Mouse (Mus musculus) heart, postnatal 25 days (tissue): ENCODE data around the gene Tssk2. TPM values are rescaled to one million over a fixed set of nuclear protein-coding genes. Genes with fewer than 3 reads are reported as not detected.

Experiments
- DNase-seq: peaks from one replicate; pipeline ENCODE4 v3.0.0; 2022; ENCODE audit warnings: low spot score
- intact Hi-C: fragments of 180-260 bp; cut with DNase I; formaldehyde crosslinking; loops from one replicate; pipeline ENCODE4 v1.15.1; 2025
- total RNA-seq, 2 experiments: library from RNA; stranded (reverse); gene quantifications; 2 replicates each; pipeline ENCODE4 v1.2.3; 2021

Tssk2 gene
- total RNA-seq = not detected

GRCm38 (mm10) chr16:17898462-17898861 lies at the start of gene Tssk2, which contains the start of gene Dgcr2:
TSS of gene Tssk2 (plus strand) at chr16:17898637.
TSS of gene Dgcr2 (minus strand) at chr16:17898562.
- intact Hi-C loops = loop anchor here (10.0 kb wide), 1 partner anchor 726 kb away; the partner anchor contains the start of genes Gm49601, Gp1bb and Sept5
- DNase-seq = no peak

GRCm38 (mm10) chr16:17848928-17849327 lies 49.5 kb upstream of the Tssk2 start:
- no peak for DNase-seq
- intact Hi-C loops = no loop called here

GRCm38 (mm10) chr16:17849486-17849885 lies 49.0 kb upstream of the Tssk2 start:
- intact Hi-C loops = no loop called here

GRCm38 (mm10) chr16:17851331-17851730 lies 47.1 kb upstream of the Tssk2 start:
- DNase-seq = no peak
- intact Hi-C loops = no loop called here

More at GRCm38 (mm10) chr16:17849486-17849885, 49.0 kb upstream of the Tssk2 start:
- DNase-seq = no peak

GRCm38 (mm10) chr16:17851860-17852259 lies 46.6 kb upstream of the Tssk2 start:
- intact Hi-C loops = no loop called here
- DNase-seq = no peak

- intact Hi-C loops = no loop called here
- DNase-seq = no peak
Measured at GRCm38 (mm10) chr16:17853263-17853662, 45.2 kb upstream of the Tssk2 start.

- intact Hi-C loops = loop anchor here (5.0 kb wide), 1 partner anchor 130 kb away; no protein-coding TSS in a partner anchor
- DNase-seq = no peak
Measured at GRCm38 (mm10) chr16:17857157-17857556, 41.3 kb upstream of the Tssk2 start.

GRCm38 (mm10) chr16:17858592-17858991 lies 39.8 kb upstream of the Tssk2 start:
- DNase-seq = no peak
- intact Hi-C loops = loop anchor here (5.0 kb wide), 1 partner anchor 129 kb away; no protein-coding TSS in a partner anchor

- no peak for DNase-seq
- intact Hi-C loops = no loop called here
Measured at GRCm38 (mm10) chr16:17865293-17865692, 33.1 kb upstream of the Tssk2 start.

- no peak for DNase-seq
- intact Hi-C loops = no loop called here
Measured at GRCm38 (mm10) chr16:17865770-17866169, 32.7 kb upstream of the Tssk2 start.

GRCm38 (mm10) chr16:17871248-17871647 lies 27.2 kb upstream of the Tssk2 start:
- no peak for DNase-seq
- intact Hi-C loops = no loop called here

- DNase-seq = no peak
- intact Hi-C loops = no loop called here
Measured at GRCm38 (mm10) chr16:17872995-17873394, 25.4 kb upstream of the Tssk2 start.

GRCm38 (mm10) chr16:17875174-17875573 lies 23.3 kb upstream of the Tssk2 start:
- DNase-seq = no peak
- intact Hi-C loops = no loop called here

- intact Hi-C loops = no loop called here
- DNase-seq = no peak
Measured at GRCm38 (mm10) chr16:17876096-17876495, 22.3 kb upstream of the Tssk2 start.

- intact Hi-C loops = no loop called here
- no peak for DNase-seq
Measured at GRCm38 (mm10) chr16:17879571-17879970, 18.9 kb upstream of the Tssk2 start.

- no peak for DNase-seq
- intact Hi-C loops = no loop called here
Measured at GRCm38 (mm10) chr16:17882196-17882595, 16.2 kb upstream of the Tssk2 start.

- intact Hi-C loops = no loop called here
- no peak for DNase-seq
Measured at GRCm38 (mm10) chr16:17884116-17884515, 14.3 kb upstream of the Tssk2 start.

- intact Hi-C loops = loop anchor here (10.0 kb wide), 1 partner anchor 735 kb away; the partner anchor contains the start of genes Gm49601, Gp1bb and Sept5
- no peak for DNase-seq
Measured at GRCm38 (mm10) chr16:17889689-17890341, 8.6 kb upstream of the Tssk2 start.

- no peak for DNase-seq
- intact Hi-C loops = loop anchor here (10.0 kb wide), 1 partner anchor 734 kb away; the partner anchor contains the start of genes Gm49601, Gp1bb and Sept5
Measured at GRCm38 (mm10) chr16:17890342-17890727, 8.1 kb upstream of the Tssk2 start.

GRCm38 (mm10) chr16:17890917-17891566 lies 7.4 kb upstream of the Tssk2 start:
- DNase-seq = peak; percentile 47
- intact Hi-C loops = loop anchor here (10.0 kb wide), 1 partner anchor 734 kb away; the partner anchor contains the start of genes Gm49601, Gp1bb and Sept5

GRCm38 (mm10) chr16:17891567-17891959 lies 6.9 kb upstream of the Tssk2 start, which contains the start of gene Gm20518:
TSS of gene Gm20518 (minus strand) at chr16:17891671.
- peak; percentile 97 for DNase-seq
- intact Hi-C loops = loop anchor here (10.0 kb wide), 1 partner anchor 733 kb away; the partner anchor contains the start of genes Gm49601, Gp1bb and Sept5
